Mouse (Mus musculus): Measurements from ENCODE around the gene Kars.

The Kars gene

GRCm38 (mm10) chr8:111947954-111948353 is 63.2 kb downstream of the Kars start:
- in situ Hi-C loops (cut with MboI, MseI) = no loop called here

GRCm38 (mm10) chr8:111947144-111947543 is 64.0 kb downstream of the Kars start:
- in situ Hi-C loops (cut with MboI, MseI) = no loop called here

DNA sequence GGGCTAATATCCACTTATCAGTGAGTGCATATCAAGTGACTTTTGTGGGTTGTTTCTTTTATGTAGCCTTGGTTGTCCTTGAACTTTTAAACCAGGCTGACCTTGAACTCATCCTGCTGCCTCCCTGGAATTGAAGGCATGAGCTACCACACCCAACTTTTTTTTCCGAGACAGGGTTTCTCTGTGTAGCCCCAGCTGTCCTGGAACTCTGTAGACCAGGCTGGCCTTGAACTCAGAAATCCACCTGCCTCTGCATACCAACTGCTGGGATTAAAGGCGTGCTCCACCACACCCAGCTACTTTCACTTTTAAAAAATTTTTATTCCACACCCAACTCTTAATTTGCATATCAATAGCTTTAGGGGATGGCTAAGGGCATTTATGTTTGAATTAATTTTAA is 67.6 kb downstream of the Kars start:
- in situ Hi-C loops (cut with MboI, MseI) = loop anchor here (5.0 kb wide), 1 partner anchor 49 kb away; the partner anchor contains the start of gene Adat1

Measured in T-helper 2 cell (primary cell).